Mouse (Mus musculus) mouse trophoblast stem cell (cell line): Measurements from ENCODE around the gene Tekt1.

Experiments
- in situ Hi-C, 2 experiments: fragments of 300-500 bp; cut with MseI, MboI; formaldehyde crosslinking; loops; 2 replicates in 1 of 2; 3 replicates in 1 of 2; pipeline ENCODE4 v1.15.1; 2025

The Tekt1 gene

DNA sequence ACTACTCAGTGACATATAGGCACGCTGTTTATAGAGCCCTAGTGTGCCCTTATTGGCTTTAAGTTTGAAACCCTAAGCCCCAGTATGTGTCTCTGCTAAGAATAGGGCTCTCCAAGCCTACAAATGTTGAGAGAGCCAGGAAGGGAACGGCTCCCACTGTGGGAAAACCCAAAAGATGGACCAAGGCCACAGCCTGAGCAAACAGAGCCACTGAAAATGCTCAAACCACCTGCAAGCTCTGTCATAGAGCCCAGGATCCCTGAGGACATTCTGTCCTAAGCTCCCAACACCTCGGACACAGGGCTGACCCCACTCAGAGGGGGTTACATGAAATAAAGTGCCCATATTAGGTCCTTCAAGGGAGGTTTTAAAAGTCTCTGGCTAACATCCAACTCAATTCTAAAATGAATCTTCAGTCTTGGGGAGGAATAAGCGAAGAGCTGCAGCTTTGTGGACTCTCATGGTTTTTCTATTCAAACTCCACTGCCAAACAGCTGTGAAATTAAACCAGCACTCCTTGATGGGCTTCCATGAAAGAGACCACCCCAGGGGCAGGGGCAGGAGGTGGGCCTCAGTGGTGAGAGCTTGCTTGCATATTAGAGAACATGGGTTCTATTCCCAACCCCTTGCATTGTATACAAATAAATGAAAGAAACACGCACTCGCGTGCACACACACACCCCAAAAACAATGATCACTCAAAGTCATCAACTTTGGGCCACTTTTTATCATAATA lies 27.3 kb upstream of the Tekt1 start:
- in situ Hi-C loops: no loop called here

DNA sequence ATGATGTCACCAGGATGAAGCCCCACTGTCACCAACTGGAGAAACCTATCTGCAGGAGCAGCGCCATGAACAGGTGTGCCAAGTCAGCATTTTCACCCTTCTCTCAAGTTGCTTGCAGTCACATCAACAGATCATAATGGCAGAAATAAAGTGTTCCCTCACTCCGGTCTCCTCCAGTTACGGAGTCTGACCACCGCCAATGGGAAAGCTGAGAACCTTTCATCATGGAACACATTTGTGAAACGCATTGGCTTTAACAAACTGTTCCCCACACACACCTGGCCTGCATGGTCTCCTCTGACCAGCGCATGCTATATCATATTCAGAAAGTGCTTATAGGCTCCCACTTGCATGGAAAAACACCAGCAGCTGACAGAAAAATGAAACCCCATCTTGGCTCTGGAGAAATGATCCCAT lies 25.9 kb upstream of the Tekt1 start:
- in situ Hi-C loops: no loop called here

DNA sequence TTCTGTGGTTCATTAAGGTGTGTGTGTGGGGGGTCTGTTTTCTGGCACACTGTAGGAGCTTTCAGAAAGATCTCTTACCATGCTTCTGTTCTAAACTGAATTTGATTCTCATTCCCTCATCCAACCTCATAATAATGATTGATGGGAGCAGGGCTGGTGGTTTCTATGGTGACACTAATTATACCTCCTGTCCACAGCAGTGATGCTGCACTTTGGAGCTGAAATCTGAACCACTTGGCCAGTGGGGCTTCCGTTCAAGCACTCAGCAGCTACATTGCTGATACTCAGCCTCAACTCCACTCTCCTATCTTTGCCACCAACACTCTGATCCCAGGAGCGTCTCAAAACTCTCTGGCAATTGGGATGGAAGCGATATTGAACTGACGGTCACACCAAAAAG lies 17.1 kb upstream of the Tekt1 start:
- in situ Hi-C loops: no loop called here

DNA sequence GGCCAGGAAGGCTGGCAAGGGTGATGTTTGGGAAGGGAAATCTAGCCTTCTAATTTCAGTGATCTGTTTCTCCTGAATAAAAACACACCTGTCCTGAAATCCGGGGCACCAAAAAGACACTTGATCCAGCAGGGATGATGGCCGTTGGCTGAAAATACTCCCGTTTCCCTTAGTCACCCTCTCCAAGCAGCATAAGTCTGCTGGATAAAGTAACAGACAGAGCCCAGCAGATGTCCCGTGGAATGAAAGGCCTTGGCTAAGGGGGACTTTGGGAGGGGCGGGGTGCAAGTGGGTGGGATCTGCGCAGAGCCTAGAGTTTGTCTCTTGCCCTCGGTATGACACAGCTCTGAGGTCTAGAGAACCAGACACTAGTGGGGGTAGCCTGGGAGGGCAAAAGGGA lies 16.0 kb upstream of the Tekt1 start:
- in situ Hi-C loops: no loop called here

DNA sequence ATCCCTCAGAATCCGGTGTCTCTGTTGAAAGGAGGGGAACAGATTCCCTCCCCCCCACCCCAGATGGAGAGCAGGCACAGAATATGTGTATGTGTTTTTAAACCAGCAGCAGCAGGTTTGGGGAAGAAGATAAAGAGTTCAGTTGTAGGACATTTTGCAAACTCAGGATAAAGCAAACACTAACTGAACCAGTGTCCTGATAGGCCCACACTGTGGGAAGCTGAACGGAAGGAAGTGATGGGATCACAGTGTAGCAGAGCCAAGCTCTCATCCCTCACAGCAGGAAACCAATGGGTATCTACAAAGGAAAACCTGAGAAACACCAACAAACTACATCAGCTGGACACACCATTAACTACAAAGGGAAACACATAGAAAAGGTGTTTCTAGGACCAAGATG lies 14.3 kb upstream of the Tekt1 start:
- in situ Hi-C loops: no loop called here

DNA sequence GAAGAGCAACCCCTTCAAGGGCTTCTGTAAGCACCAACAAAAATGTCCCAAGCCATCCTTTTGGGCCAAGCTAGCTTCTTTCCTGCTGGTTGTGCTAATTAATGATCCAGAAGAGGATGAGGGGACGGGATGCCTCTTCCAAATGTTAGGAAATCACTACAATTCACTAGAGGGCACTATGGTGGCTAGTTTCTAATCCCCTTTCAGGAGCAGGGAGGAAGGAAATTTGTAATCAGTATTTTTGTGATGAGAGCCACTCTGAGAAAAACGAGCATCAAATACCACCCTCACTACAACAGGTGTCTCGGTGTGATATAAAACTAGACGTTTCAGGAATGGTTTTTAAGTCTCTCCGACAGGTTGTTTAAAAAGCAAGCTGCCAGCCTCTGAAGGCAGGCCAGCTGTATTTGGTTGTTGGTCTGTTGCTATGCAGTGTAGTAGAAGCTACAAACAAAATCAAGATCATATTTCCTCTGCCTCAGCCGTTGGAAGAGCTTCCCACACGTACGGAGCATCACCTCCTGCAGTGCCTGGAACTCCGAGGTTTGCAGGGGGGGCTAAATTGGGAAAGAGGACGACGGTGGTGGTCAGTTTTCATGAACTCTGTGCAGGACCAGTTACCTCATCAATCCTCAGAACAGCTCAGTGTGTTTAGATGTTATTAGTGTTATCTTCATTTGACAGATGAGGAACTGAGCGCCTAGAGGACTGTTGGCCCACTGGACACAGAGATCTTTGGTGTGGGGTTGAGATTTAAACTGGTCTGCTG lies 7.8 kb upstream of the Tekt1 start:
- in situ Hi-C loops: no loop called here

DNA sequence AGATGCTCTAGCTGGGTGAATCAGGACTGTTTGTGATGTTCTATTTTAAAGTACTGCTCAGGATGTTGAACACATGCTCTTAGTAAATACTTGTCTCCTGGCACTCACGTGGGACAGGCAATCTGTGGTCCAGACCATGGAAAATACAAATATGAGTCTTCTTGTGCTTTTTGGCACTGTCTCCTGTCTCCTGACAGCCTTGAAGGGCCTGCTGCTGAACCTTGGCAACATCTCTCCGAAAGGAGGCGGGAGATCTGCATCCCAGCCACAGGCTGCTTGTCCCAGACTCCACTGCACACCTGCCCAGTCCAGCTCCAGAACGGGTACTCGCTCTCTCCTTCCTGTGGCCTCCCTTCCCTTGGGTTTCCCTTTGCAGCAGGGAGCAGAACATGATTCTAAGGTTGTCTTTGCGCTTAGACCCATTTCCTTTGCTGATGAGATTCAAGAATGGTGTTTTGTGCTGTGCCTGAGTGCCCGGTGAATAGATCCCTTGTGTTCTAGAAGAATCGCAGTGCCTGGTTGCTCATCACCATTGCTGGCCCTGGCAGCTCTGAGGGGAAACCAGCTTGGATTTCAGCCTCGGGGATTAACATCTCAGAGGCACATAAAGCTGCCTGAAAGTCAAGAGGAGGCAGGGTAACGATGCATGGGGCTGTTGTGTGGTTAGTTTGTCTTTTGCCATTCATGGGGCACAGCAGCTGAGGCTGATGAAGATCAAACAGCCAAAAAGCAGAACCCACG lies 5.9 kb upstream of the Tekt1 start:
- in situ Hi-C loops: no loop called here

DNA sequence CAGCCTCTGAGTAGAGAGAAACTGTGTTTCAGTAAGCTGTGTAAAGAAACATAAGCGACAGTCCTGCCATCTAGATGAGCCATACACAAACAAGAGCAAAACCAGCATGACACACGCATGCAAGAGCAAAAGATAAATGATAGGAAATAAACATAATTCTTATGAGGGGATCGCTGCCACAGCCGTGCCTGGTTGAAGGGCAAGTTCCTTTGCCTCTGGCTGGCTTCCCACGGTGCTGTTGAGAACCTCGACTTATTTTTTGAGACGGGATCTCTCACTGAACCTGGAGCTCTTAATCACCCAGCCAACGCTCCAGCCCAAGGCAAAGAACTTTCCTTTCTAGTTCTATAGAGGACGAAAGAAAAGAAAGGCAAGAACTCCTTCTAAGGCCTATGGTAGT lies 3.9 kb upstream of the Tekt1 start:
- in situ Hi-C loops: no loop called here

DNA sequence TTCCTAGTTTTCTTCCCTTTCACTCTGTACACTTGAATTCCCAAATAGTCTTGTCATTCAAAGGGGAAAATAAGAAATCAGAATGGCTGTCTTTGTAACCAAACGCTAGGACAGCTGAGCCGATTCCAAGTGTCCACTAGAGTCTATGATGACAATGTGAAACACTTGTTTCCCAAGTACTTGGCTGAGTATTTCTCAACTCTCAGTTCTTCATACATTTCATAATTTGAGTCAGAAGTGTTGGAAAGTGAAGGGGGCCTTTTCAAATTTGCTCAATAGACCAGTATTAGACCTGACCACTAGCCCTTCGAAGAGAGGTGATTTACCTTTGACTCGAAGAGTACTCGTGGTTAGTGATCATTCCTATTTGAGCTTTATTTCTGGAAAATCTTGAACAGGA lies 2.3 kb upstream of the Tekt1 start:
- in situ Hi-C loops: no loop called here

DNA sequence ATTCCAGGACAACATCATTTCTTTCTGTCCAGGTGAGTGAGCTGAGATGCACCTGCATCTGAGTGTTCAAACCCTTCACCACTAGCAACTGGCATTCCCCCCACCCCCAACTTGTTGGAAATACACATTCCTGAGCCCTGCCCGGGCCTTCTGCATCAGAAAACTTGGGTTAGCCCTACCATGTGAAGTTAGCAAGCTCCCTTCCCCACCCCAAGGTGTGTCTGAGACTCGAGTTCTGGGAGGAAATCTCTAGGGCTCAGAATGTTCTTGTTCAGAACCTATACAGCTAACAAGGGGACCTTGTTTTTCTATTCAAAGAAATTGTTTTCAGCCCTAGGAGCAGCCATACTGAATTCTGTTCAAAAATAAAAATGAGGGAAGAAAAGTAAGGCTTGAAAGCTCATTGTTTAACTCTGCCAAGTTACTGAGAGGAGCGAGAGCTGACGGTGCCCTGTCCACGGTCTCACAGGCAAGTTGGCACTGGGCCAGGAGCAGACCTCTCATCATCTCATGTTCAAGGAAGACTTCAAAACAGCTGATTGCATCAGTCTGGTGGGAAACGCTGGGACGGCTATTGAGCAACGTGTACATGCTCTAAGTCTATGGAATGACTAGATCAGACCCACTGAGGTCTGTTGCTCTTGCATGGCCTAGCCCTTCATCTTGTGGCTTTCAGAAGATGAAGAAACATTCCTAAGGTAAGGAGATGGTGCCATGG lies 1.4 kb upstream of the Tekt1 start:
- in situ Hi-C loops: no loop called here

DNA sequence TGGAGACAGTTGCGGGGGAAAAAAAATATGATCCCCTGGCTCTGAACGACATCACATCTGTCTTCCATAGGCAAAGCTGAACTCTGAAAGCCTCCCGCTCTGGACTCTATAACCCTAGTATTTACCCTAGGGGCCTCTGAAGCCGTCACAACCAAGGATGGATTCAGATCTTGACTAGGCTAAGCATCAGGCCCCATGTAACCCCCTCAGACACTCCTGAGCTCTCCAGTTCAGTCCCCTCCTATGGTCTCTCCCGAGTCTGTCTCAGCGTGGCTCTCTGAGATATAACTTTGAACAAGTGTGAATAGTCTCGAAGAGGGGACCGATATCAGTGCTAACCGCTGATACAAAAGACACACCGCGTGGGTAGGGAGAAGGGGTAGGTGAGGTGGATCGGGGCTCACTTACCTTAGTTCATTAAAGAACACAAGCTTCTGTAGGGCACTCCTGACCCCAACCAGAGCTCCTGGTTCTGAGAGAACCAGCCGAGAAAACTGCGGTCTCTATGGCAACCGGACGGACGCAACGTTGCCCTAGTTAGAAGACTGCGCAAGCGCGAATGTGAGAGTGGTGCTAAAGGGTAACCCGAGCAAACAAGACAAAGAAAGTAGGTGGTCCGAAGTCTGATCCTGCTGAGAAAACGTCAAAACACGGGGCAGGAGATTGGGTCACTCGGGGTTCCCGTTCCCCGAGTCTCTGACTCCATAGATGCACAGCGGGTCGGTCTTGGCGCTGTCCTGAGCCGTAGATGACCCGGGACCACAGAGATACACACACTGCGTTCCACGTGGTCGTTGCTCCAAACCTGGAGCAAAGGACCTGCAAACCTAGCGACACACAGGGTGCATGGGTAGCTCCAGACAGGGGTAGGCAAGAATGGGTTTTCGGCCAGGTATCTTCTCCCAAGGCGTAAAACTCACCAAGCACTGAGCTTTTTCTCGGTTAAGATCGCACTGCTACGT lies 576 bp downstream of the Tekt1 start:
- in situ Hi-C loops: no loop called here

DNA sequence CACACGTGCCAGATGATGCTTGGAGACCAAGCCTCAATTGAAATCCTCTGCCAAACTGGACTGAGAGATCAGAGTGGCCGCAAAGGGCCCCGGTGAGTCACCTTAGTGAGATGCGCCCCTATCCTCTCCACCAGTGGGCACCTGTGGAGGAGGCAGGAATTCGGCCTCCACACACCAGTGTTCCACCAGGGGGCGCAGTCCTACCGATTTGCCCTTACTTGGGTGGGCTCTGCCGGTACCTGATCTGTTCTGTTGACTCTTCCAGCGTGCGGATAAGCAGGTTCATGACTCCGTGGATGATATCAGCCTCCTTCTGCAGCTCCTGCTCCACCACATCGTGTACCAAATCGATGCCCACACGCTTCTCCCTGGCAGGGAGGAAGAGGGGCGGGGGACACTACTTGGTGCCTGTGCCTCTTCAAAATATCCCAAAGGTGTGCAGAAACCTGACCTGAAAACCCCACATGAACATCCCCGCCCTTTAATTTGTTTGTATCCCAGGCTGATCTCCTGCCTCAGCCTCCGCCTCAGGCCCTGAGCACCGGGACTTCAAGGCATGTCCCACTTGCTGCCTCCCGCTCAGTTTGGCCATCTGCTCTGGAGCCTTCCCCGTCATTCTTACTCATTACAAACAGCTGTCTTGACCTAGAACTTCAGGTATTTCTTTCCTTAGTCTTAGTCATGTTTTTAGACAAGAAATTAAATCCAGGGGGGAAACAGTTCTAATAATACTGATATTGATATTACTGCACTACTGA lies 7.1 kb downstream of the Tekt1 start:
- in situ Hi-C loops: loop anchor here (5.0 kb wide), 1 partner anchor 207 kb away; no protein-coding TSS in a partner anchor

DNA sequence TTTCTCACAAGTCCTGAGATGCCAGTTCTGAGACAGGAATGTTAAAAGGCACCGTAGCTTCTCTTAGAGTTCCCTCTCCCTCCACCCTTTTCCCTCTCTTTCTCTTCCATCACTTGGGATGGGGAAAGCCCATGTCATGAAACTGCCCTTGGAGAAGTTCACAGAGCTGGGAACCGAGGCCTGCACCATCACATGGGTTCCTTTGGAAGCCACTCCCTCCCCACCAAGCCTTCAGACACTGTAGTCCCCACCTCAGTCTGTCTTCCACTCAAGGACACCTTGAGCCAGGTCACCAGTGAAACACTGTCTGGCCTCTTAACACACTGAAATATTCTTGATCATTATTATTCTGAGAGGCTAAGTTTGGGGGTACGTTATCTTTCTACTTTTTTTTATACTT lies 9.1 kb downstream of the Tekt1 start:
- in situ Hi-C loops: loop anchor here (5.0 kb wide), 1 partner anchor 209 kb away; no protein-coding TSS in a partner anchor

DNA sequence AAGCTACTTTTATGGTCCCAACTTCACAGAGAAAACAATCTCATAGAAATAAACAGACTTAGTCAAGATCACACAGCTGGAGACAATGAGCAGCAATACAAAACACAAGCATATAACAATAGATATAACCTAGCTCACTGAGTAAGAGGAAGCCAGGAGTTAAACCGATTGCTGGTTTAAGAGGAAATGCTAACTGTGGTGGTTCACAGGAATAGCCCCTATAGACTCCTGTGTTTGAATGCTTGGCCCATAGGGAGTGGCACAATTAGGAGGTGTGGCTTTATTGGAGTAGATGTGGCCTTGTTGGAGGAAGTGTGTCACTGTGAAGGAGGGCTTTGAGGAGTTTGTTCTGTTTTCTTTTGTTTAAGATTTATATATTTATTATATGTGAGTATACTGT lies 10.0 kb downstream of the Tekt1 start:
- in situ Hi-C loops: loop anchor here (5.0 kb wide), 1 partner anchor 210 kb away; no protein-coding TSS in a partner anchor

DNA sequence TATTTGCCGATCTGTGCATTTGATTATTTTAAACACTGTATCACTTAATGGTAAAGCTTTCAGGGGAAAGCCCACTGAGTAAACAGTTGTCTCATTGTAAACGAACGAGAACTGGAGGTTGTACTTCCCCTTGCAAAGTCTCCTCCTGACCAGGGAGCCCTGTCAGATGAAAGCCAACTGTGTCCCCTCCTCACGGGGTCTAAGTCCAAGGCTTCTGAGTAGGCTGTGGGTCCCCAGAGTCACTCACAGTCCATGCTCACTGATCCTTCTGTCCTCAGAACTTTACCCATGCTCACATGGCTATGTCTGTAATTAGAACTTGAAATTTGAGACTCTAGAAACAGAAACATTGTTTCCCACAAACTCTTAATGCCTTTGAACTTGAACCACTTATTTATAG lies 12.6 kb downstream of the Tekt1 start:
- in situ Hi-C loops: loop anchor here (5.0 to 10.0 kb wide), 2 partner anchors 125 to 213 kb away; no protein-coding TSS in a partner anchor

DNA sequence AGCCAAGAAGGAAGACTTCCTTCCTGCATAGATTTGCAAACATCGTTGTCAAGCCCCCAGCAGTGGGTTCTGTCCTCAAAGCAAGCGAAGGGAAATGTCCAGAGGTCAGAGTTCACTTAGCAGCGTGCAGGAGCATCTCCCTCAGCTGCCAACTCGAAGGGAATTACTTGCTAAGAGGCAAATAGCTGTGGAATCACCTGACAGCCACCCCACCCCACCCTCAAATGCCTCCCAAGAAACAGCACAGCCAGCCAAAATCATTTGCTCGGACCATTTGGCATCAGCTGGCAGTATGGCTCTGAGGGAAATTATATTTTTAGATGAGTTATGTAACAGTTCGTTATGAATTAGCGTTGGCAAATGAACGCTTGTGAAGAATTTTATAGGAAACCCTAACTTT lies 13.2 kb downstream of the Tekt1 start:
- in situ Hi-C loops: loop anchor here in 1 of 2 experiments (10.0 kb wide), 1 partner anchor 124 kb away; no protein-coding TSS in a partner anchor

DNA sequence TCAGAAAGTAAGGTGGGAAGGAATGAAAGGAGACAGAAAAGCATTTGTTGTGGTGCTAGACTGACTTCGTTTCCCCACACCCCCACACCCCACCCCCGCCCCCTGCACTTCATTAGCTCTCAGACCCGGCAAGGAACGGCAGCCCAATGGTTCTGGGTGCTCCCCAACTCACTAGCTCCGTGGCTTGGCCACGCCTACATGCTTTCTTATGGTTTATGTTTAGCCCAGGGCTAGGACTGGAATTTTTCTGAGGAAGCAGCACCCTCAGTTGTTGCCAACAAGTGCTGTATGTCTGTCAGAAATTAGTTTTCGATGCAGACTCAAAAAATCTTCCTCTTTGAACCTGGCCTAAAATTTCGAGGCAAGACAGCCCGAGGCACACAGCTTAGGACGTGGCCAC lies 13.7 kb downstream of the Tekt1 start:
- in situ Hi-C loops: loop anchor here in 1 of 2 experiments (10.0 kb wide), 1 partner anchor 124 kb away; no protein-coding TSS in a partner anchor

DNA sequence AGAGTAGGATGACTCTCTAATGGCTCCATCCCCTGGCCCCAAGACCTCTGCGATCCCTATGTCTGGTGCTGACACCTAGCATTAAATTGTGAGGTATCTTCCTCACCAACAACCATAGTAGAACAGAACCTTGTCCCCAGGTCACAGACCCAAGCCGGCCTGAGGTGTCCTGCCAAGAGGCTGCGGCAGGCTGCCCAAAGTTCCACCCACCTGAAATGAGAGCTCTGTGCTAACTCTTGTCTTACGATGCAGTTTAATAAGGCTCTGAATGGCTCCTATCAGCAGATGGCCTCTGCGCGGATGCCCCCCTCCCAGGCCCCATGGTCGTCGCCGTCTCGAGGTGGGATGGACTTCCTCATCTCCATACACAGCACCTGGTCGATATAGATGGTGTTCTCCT lies 17.8 kb downstream of the Tekt1 start:
- in situ Hi-C loops: loop anchor here (5.0 to 10.0 kb wide), 2 partner anchors 83 to 120 kb away; no protein-coding TSS in a partner anchor

DNA sequence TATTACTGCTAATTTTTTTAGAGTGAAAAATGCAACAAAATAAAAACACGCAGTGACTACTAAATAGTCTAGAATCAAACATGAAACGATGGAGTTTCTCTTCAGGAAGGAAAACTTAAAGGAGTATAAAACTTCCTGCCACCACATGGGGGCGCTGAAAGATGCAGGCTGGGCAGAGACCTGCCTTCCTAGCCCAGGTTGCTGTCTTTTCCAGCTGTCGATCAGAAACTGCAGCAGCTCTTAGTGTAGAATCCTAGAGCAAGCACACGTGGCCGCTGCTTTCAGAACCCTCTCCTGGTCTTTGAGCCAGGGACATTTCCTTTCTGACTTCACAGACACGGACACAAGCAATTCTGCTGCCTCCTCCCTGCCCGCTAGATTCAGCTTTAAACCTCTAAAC lies 18.3 kb downstream of the Tekt1 start:
- in situ Hi-C loops: loop anchor here (5.0 to 10.0 kb wide), 2 partner anchors 83 to 119 kb away; no protein-coding TSS in a partner anchor
